Mouse (Mus musculus) hindbrain, embryonic 11.5 days (tissue): ENCODE results near the gene Myo3a. TPM values are rescaled to one million over a fixed set of nuclear protein-coding genes. Genes with fewer than 3 reads are reported as not detected.

ENCODE experiments used
- ATAC-seq: fragments of 200-750 bp; cut with Nextera tagmentation; 2 replicates; pipeline ENCODE4 v1.8.0; 2017; ENCODE audit warnings: mild to moderate bottlenecking, moderate TSS enrichment, moderate library complexity; ENCODE audit not compliant: low FRiP score
- DNase-seq: peaks from one replicate; pipeline ENCODE4 v3.0.0-alpha.2; 2015; ENCODE audit warnings: low spot score
- H3K27ac ChIP-seq: fragments of 300-500 bp; sonication (generic); 2 replicates; pipeline ENCODE4 v1.5.1; 2014; ENCODE audit warnings: mild to moderate bottlenecking, low read depth, low read length
- H3K27me3 ChIP-seq: fragments of 300-500 bp; sonication (generic); 2 replicates; pipeline ENCODE4 v1.6.1; 2014; ENCODE audit warnings: mild to moderate bottlenecking, low read length, moderate library complexity, mixed read lengths; ENCODE audit not compliant: control insufficient read depth, insufficient read depth
- H3K36me3 ChIP-seq: fragments of 300-500 bp; sonication (generic); 2 replicates; pipeline ENCODE4 v1.6.1; 2014; ENCODE audit warnings: mild to moderate bottlenecking, low read length, moderate library complexity, mixed read lengths; ENCODE audit not compliant: control insufficient read depth, insufficient read depth
- H3K4me1 ChIP-seq: fragments of 300-500 bp; sonication (generic); replicated peaks from 2 replicates; pipeline ENCODE4 v1.6.1; 2014; ENCODE audit warnings: low read length, mixed read lengths; ENCODE audit not compliant: control insufficient read depth, insufficient read depth
- H3K4me2 ChIP-seq: fragments of 300-500 bp; sonication (generic); replicated peaks from 2 replicates; pipeline ENCODE4 v1.6.1; 2014; ENCODE audit warnings: mild to moderate bottlenecking, low read depth, low read length
- H3K4me3 ChIP-seq: fragments of 300-500 bp; sonication (generic); 2 replicates; pipeline ENCODE4 v1.5.1; 2014; ENCODE audit warnings: low read depth, low read length
- H3K9ac ChIP-seq: fragments of 300-500 bp; sonication (generic); 2 replicates; pipeline ENCODE4 v1.6.1; 2014; ENCODE audit warnings: low read depth, low read length
- H3K9me3 ChIP-seq: fragments of 300-500 bp; sonication (generic); 2 replicates; pipeline ENCODE4 v1.6.1; 2016; ENCODE audit warnings: low read length; ENCODE audit not compliant: control insufficient read depth
- WGBS: fragments of 180-500 bp; shearing (Covaris S2); extraction: QIAGEN DNeasy Blood & Tissue Kit; methylation state at CpG from one replicate; pipeline ENCODE4 v1.1.7; 2014; 5-methylcytosine and 5-hydroxymethylcytosine counted together
- polyA plus RNA-seq: library from polyadenylated mRNA; unstranded; fragments of >200 nt; fragmentation: Nextera tagmentation; extraction: Ambion mirVana; gene quantifications from 2 replicates; pipeline ENCODE4 v1.2.1, GENCODE M21; 2014

The Myo3a gene
- polyA plus RNA-seq, 1 experiment from 2014 or later, result not detected

- no peaks in the 10 kb centered on the region for H3K36me3 ChIP-seq
- no peak overlapping the region for H3K27ac ChIP-seq
- no peaks in the 10 kb centered on the region for H3K9me3 ChIP-seq
- DNase-seq (peak; percentile 57), ATAC-seq (no peak)
- H3K4me1 ChIP-seq, result peaks cover 15% of the 10 kb centered on the region
- peak overlapping the region; percentile 61; the same call in 1 of the 2 replicates for H3K9ac ChIP-seq
- peak overlapping the region; percentile 41 for H3K4me3 ChIP-seq
- H3K4me2 ChIP-seq, result peak overlapping the region; percentile 69
- 3% methylated on average over 27 of the region's 27 CpGs for WGBS
- H3K27me3 ChIP-seq, result peaks cover 72% of the 10 kb centered on the region
Measured at GRCm38 (mm10) chr2:22624188-22624975, 397.1 kb downstream of the Myo3a start.

- Histone ChIP-seq H3K36me3 (no peaks in the 10 kb centered on the region), H3K9me3 (no peaks in the 10 kb centered on the region), H3K27ac (no peak overlapping the region), H3K4me2 (no peak overlapping the region), H3K4me3 (peak overlapping the region; percentile 16), H3K4me1 (peaks cover 15% of the 10 kb centered on the region; the same call in 1 of the 2 replicates), H3K27me3 (peaks cover 65% of the 10 kb centered on the region), H3K9ac (no peak overlapping the region)
- DNase-seq (peak; percentile 41), ATAC-seq (no peak)
- WGBS, result 7% methylated on average over 16 of the region's 16 CpGs
Measured at GRCm38 (mm10) chr2:22625096-22625960, 398.0 kb downstream of the Myo3a start.

GRCm38 (mm10) chr2:22627147-22627666 lies 399.9 kb downstream of the Myo3a start:
- peak overlapping the region; percentile 2 for H3K27ac ChIP-seq

GRCm38 (mm10) chr2:22627819-22628432 lies 400.6 kb downstream of the Myo3a start:
- 29% methylated on average over 5 of the region's 5 CpGs for WGBS
- Histone ChIP-seq H3K27me3 (peaks cover 42% of the 10 kb centered on the region), H3K36me3 (no peaks in the 10 kb centered on the region), H3K9me3 (no peaks in the 10 kb centered on the region), H3K4me1 (peaks cover 9% of the 10 kb centered on the region; the same call in 1 of the 2 replicates), H3K4me3 (no peak overlapping the region), H3K4me2 (no peak overlapping the region), H3K27ac (peak overlapping the region; percentile 48), H3K9ac (no peak overlapping the region; the same call in 1 of the 2 replicates)
- peak; percentile 59 for ATAC-seq
- DNase-seq, result no peak

More at GRCm38 (mm10) chr2:22627147-22627666, 399.9 kb downstream of the Myo3a start:
- Histone ChIP-seq H3K9me3 (no peaks in the 10 kb centered on the region), H3K36me3 (no peaks in the 10 kb centered on the region), H3K9ac (0 out of 2 replicates have a peak overlapping the region, but pooled peaks have one; percentile 11), H3K4me1 (peaks cover 12% of the 10 kb centered on the region; the same call in 1 of the 2 replicates), H3K27me3 (peaks cover 49% of the 10 kb centered on the region), H3K4me3 (no peak overlapping the region), H3K4me2 (0 out of 2 replicates have a peak overlapping the region, but pooled peaks have one; percentile 19)
- WGBS, result 40% methylated on average over 3 of the region's 3 CpGs
- no peak for ATAC-seq
- DNase-seq, result no peak

- Histone ChIP-seq H3K27ac (no peak overlapping the region), H3K4me2 (no peak overlapping the region), H3K36me3 (no peaks in the 10 kb centered on the region), H3K27me3 (no peaks in the 10 kb centered on the region), H3K4me1 (no peaks in the 10 kb centered on the region), H3K4me3 (no peak overlapping the region), H3K9ac (no peak overlapping the region), H3K9me3 (no peaks in the 10 kb centered on the region)
- ATAC-seq, result no peak
- WGBS, result 40% methylated on average over 8 of the region's 8 CpGs
- peak; percentile 36 for DNase-seq
Measured at GRCm38 (mm10) chr2:22634766-22635165, 407.5 kb downstream of the Myo3a start.

GRCm38 (mm10) chr2:22646134-22646533 lies 418.8 kb downstream of the Myo3a start:
- no peak overlapping the region for H3K9ac ChIP-seq
- no peak overlapping the region for H3K4me2 ChIP-seq
- H3K27me3 ChIP-seq, result no peaks in the 10 kb centered on the region
- ATAC-seq (no peak), DNase-seq (no peak)
- no peaks in the 10 kb centered on the region for H3K4me1 ChIP-seq
- no peaks in the 10 kb centered on the region for H3K9me3 ChIP-seq
- no peaks in the 10 kb centered on the region for H3K36me3 ChIP-seq
- WGBS, result 53% methylated on average over 1 of the region's 1 CpGs
- no peak overlapping the region for H3K27ac ChIP-seq
- no peak overlapping the region for H3K4me3 ChIP-seq

- no peak overlapping the region for H3K4me3 ChIP-seq
- H3K4me1 ChIP-seq, result no peaks in the 10 kb centered on the region
- ATAC-seq, result no peak
- no peaks in the 10 kb centered on the region for H3K27me3 ChIP-seq
- no peak for DNase-seq
- H3K27ac ChIP-seq, result no peak overlapping the region
- no peaks in the 10 kb centered on the region for H3K36me3 ChIP-seq
- no peaks in the 10 kb centered on the region for H3K9me3 ChIP-seq
- WGBS, result 88% methylated on average over 1 of the region's 1 CpGs
- H3K4me2 ChIP-seq, result no peak overlapping the region
- H3K9ac ChIP-seq, result no peak overlapping the region
Measured at GRCm38 (mm10) chr2:22648394-22648793, 421.1 kb downstream of the Myo3a start.

GRCm38 (mm10) chr2:22651826-22652225 lies 424.5 kb downstream of the Myo3a start:
- DNase-seq (no peak), ATAC-seq (no peak)
- no peak overlapping the region for H3K4me3 ChIP-seq
- 85% methylated on average over 4 of the region's 4 CpGs for WGBS
- H3K36me3 ChIP-seq, result no peaks in the 10 kb centered on the region
- H3K4me2 ChIP-seq, result no peak overlapping the region
- H3K27ac ChIP-seq, result no peak overlapping the region
- H3K9me3 ChIP-seq, result no peaks in the 10 kb centered on the region
- H3K9ac ChIP-seq, result no peak overlapping the region
- H3K27me3 ChIP-seq, result no peaks in the 10 kb centered on the region
- H3K4me1 ChIP-seq, result no peaks in the 10 kb centered on the region
